Mouse (Mus musculus) neural tube, embryonic 14.5 days (tissue): ENCODE measurements around the gene Patz1. TPM values are rescaled to one million over a fixed set of nuclear protein-coding genes. Genes with fewer than 3 reads are reported as not detected.

Experiments
- ATAC-seq: fragments of 200-750 bp; cut with Nextera tagmentation; 2 replicates; pipeline ENCODE4 v1.8.0; 2017; ENCODE audit warnings: low read depth, mild to moderate bottlenecking, moderate TSS enrichment, moderate library complexity
- H3K27ac ChIP-seq: fragments of 300-500 bp; sonication (generic); 2 replicates; pipeline ENCODE4 v1.5.1; 2014; ENCODE audit warnings: low read depth, mild to moderate bottlenecking, control low read depth, low read length, moderate library complexity, mixed read lengths
- H3K27me3 ChIP-seq: fragments of 300-500 bp; sonication (generic); 2 replicates; pipeline ENCODE4 v1.6.1; 2014; ENCODE audit warnings: low read length; ENCODE audit not compliant: control insufficient read depth, insufficient read depth
- H3K36me3 ChIP-seq: fragments of 300-500 bp; sonication (generic); 2 replicates; pipeline ENCODE4 v1.6.1; 2014; ENCODE audit warnings: low read length, mixed read lengths; ENCODE audit not compliant: control insufficient read depth, insufficient read depth
- H3K4me1 ChIP-seq: fragments of 300-500 bp; sonication (generic); 2 replicates; pipeline ENCODE4 v1.6.1; 2014; ENCODE audit warnings: low read length; ENCODE audit not compliant: control insufficient read depth, insufficient read depth
- H3K4me2 ChIP-seq: fragments of 300-500 bp; sonication (generic); 2 replicates; pipeline ENCODE4 v1.6.1; 2014; ENCODE audit warnings: mild to moderate bottlenecking, low read depth, low read length, control low read depth
- H3K4me3 ChIP-seq: fragments of 300-500 bp; sonication (generic); 2 replicates; pipeline ENCODE4 v1.5.1; 2014; ENCODE audit warnings: low read depth, low read length, control low read depth, mixed read lengths
- H3K9ac ChIP-seq: fragments of 300-500 bp; sonication (generic); replicated peaks from 2 replicates; pipeline ENCODE4 v1.6.1; 2014; ENCODE audit warnings: low read depth, mild to moderate bottlenecking, control low read depth, low read length, mixed read lengths
- H3K9me3 ChIP-seq: fragments of 300-500 bp; sonication (generic); 2 replicates; pipeline ENCODE4 v1.6.1; 2016; ENCODE audit warnings: low read length; ENCODE audit not compliant: control insufficient read depth
- WGBS: fragments of 180-500 bp; shearing (Covaris S2); extraction: QIAGEN DNeasy Blood & Tissue Kit; methylation state at CpG from one replicate; pipeline ENCODE4 v1.1.7; 2014; 5-methylcytosine and 5-hydroxymethylcytosine counted together
- polyA plus RNA-seq: library from polyadenylated mRNA; unstranded; fragments of >200 nt; fragmentation: Nextera tagmentation; extraction: Ambion mirVana; gene quantifications from 2 replicates; pipeline ENCODE4 v1.2.1, GENCODE M21; 2014

Gene Patz1
- polyA plus RNA-seq, 1 experiment from 2014 or later = 42.8 TPM

DNA sequence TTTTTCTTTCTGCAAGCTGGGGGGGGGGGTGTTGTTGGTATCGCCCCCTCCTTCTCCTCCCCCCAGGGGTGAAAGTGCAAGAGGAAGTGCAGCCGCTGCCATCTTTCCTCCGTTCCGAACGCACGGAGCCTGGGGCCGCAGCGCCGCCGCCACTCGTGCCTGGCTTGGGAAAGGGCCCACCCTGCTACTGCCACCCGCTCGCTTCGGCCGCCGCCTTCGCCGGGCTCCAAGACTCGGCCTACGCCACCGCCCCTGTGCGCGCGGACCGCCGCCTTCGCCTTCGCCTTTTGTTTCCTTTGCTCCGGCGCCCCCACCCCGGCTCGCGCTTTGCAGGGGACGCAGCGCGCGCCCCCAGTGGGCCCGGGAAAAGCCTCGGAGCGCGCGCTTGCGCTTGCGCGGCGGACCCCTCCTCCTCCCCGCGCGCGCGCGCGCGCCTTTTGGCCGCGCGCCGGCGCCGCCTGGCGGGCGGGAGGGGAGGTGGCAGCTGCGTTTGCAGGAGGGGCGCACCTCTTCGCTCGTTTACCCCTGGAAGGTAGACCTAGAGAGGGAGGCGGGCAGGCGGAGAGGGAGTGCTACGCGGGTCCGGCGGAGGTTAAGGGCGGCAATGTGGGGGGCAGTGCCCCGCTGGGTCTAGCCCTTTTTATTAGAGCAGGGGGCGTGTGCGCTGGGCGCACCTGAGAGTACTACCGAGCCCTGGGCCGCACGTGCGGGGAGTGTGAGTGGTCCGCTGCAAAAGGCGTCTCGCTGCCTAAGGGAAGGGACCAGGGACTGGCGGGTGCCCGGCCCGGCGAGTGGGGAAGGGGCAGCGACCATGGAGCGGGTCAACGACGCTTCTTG lies 1.3 kb downstream of the Patz1 start:
- H3K27me3 ChIP-seq = no peaks in the 10 kb centered on the region
- peak overlapping the region; percentile 81 for H3K4me3 ChIP-seq
- H3K9me3 ChIP-seq = no peaks in the 10 kb centered on the region
- under 1% methylated on average over 78 of the region's 92 CpGs for WGBS
- peak overlapping the region; percentile 100 for H3K4me2 ChIP-seq
- ATAC-seq = peak; percentile 50
- H3K4me1 ChIP-seq = peaks cover 36% of the 10 kb centered on the region
- H3K9ac ChIP-seq = peak overlapping the region; percentile 97
- H3K27ac ChIP-seq = peak overlapping the region; percentile 100
- H3K36me3 ChIP-seq = peaks cover 14% of the 10 kb centered on the region

DNA sequence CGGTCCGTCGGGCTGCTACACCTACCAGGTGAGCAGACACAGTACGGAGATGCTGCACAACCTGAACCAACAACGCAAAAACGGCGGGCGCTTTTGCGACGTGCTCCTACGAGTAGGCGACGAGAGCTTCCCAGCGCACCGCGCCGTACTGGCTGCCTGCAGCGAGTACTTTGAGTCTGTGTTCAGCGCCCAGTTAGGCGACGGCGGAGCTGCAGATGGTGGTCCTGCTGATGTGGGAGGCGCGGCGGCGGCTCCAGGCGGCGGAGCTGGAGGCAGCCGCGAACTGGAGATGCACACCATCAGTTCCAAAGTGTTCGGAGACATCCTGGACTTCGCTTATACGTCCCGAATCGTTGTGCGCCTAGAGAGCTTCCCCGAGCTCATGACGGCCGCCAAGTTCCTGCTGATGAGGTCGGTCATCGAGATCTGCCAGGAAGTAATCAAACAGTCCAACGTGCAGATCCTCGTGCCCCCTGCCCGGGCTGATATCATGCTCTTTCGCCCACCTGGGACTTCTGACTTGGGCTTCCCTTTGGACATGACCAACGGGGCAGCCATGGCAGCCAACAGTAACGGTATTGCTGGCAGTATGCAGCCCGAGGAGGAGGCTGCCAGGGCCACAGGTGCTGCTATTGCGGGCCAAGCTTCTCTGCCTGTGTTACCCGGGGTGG lies 2.1 kb downstream of the Patz1 start:
- H3K4me1 ChIP-seq = peaks cover 43% of the 10 kb centered on the region
- 0 out of 2 replicates have a peak, but pooled peaks have one; percentile 1 for ATAC-seq

DNA sequence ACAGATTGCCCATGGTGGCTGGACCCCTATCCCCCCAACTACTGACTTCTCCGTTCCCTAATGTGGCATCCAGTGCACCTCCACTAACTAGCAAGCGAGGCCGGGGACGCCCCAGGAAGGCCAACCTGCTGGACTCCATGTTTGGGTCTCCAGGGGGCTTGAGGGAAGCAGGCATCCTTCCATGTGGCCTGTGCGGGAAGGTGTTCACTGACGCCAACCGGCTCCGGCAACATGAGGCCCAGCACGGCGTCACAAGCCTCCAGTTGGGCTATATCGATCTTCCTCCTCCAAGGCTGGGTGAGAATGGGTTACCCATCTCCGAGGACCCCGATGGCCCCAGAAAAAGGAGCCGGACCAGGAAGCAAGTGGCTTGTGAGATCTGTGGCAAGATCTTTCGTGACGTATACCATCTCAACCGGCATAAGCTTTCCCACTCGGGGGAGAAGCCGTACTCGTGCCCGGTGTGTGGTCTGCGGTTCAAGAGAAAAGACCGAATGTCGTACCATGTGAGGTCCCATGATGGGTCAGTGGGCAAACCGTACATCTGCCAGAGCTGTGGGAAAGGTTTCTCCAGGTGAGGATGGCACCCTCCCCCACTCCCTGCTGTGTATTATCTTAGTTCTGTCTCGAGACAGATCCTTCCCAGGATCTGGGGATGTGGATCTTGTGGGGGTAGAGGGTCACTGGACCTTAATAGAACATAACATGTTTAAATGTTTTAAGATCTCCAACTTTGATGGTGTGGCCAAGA lies 2.8 kb downstream of the Patz1 start:
- Histone ChIP-seq H3K4me3 (peak overlapping the region; percentile 81), H3K4me2 (peak overlapping the region; percentile 100), H3K27me3 (no peaks in the 10 kb centered on the region), H3K9ac (peak overlapping the region; percentile 97), H3K9me3 (no peaks in the 10 kb centered on the region), H3K36me3 (peaks cover 23% of the 10 kb centered on the region), H3K27ac (peak overlapping the region; percentile 100), H3K4me1 (peaks cover 45% of the 10 kb centered on the region)
- ATAC-seq = no peak
- WGBS = 1% methylated on average over 26 of the region's 26 CpGs

More for the DNA sequence above, 2.1 kb downstream of the Patz1 start:
- Histone ChIP-seq H3K27ac (peak overlapping the region; percentile 100), H3K36me3 (peaks cover 19% of the 10 kb centered on the region), H3K4me3 (peak overlapping the region; percentile 81), H3K9me3 (no peaks in the 10 kb centered on the region), H3K9ac (peak overlapping the region; percentile 97), H3K27me3 (no peaks in the 10 kb centered on the region), H3K4me2 (peak overlapping the region; percentile 100)
- WGBS = under 1% methylated on average over 50 of the region's 50 CpGs

- WGBS = 0% methylated on average over 8 of the region's 8 CpGs
- Histone ChIP-seq H3K27me3 (no peaks in the 10 kb centered on the region), H3K9ac (peak overlapping the region; percentile 97), H3K27ac (peak overlapping the region; percentile 100), H3K4me1 (peaks cover 45% of the 10 kb centered on the region), H3K4me2 (peak overlapping the region; percentile 100), H3K4me3 (peak overlapping the region; percentile 81), H3K36me3 (peaks cover 29% of the 10 kb centered on the region), H3K9me3 (no peaks in the 10 kb centered on the region)
- ATAC-seq = peak; percentile 3; the same call in 1 of the 2 replicates
Measured at GRCm38 (mm10) chr11:3292062-3292421, 3.4 kb downstream of the Patz1 start.

GRCm38 (mm10) chr11:3292711-3293249 lies 4.1 kb downstream of the Patz1 start:
- ATAC-seq = peak; percentile 1; the same call in 1 of the 2 replicates
- Histone ChIP-seq H3K9ac (peak overlapping the region; percentile 97), H3K4me2 (peak overlapping the region; percentile 100), H3K36me3 (peaks cover 35% of the 10 kb centered on the region), H3K27me3 (no peaks in the 10 kb centered on the region), H3K27ac (peak overlapping the region; percentile 100), H3K4me3 (peak overlapping the region; percentile 81), H3K9me3 (no peaks in the 10 kb centered on the region), H3K4me1 (peaks cover 40% of the 10 kb centered on the region)
- WGBS = under 1% methylated on average over 8 of the region's 8 CpGs

- H3K4me1 ChIP-seq = peaks cover 34% of the 10 kb centered on the region
- no peaks in the 10 kb centered on the region for H3K27me3 ChIP-seq
- H3K4me2 ChIP-seq = peak overlapping the region; percentile 100
- 10% methylated on average over 4 of the region's 4 CpGs for WGBS
- H3K36me3 ChIP-seq = peaks cover 41% of the 10 kb centered on the region
- peak overlapping the region; percentile 97 for H3K9ac ChIP-seq
- no peaks in the 10 kb centered on the region for H3K9me3 ChIP-seq
- peak overlapping the region; percentile 100 for H3K27ac ChIP-seq
- no peak for ATAC-seq
- H3K4me3 ChIP-seq = peak overlapping the region; percentile 81
Measured at GRCm38 (mm10) chr11:3293361-3293760, 4.7 kb downstream of the Patz1 start.

DNA sequence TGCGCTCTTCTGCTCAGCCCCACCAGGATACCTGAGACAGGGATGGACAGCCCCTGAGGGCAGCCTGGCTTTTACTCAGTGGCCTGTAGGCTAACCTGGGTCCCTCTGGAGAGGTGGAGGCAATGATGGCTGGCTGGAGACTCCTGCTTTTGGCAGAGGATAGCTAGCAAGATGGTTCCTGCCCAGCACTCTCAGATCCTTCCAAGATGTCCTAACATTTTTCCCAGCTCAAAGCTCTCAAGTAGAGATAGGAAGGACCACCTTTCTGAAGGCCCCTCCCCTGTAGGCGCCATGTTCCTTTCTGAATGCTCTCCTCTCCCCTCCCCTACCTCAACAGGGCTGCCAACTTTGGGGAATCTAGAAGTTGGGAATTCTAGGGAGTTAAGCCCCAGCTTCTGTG lies 6.0 kb downstream of the Patz1 start:
- H3K36me3 ChIP-seq = peaks cover 50% of the 10 kb centered on the region
- H3K4me2 ChIP-seq = peak overlapping the region; percentile 100
- ATAC-seq = no peak
- no peak overlapping the region for H3K4me3 ChIP-seq
- no peaks in the 10 kb centered on the region for H3K9me3 ChIP-seq
- no peak overlapping the region for H3K9ac ChIP-seq
- H3K27ac ChIP-seq = no peak overlapping the region
- peaks cover 32% of the 10 kb centered on the region for H3K4me1 ChIP-seq
- WGBS = 93% methylated on average over 2 of the region's 2 CpGs
- H3K27me3 ChIP-seq = no peaks in the 10 kb centered on the region

DNA sequence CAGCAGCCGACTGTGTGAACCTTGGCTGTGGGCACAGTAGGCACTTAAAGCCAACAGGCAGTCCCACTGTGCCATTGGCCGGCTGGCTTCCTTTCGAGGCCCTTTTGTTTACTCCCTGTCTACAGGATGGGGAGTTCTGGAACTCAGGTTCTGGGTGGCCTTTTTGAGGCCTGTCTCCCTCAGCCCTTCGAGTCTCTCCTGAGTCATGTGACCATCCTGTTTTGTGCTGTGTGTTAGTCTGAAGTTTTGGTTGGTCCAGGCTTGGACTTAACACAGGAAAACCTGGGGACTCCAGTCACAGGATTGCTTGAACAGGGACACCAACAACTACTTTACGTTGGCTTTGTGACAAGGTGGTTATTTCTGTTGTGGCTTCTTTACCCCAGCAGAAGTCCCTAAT lies 7.4 kb downstream of the Patz1 start:
- WGBS = 76% methylated on average over 5 of the region's 5 CpGs
- ATAC-seq = no peak
- Histone ChIP-seq H3K36me3 (peaks cover 63% of the 10 kb centered on the region), H3K4me1 (peaks cover 32% of the 10 kb centered on the region), H3K27me3 (no peaks in the 10 kb centered on the region), H3K4me3 (no peak overlapping the region), H3K27ac (no peak overlapping the region), H3K9me3 (no peaks in the 10 kb centered on the region), H3K4me2 (no peak overlapping the region), H3K9ac (no peak overlapping the region)
